Mouse (Mus musculus) left cerebral cortex, postnatal 14 days (tissue): ENCODE measurements at regions not wholly inside any gene's neighbourhood (a gene's known extent, or its start where the extent isn't known, plus 50 kb on each side); places are given as distances from the start of the nearest gene placed in this dataset.

ENCODE experiments used
- DNase-seq, 2 experiments: peaks; one replicate each; pipeline ENCODE4 v3.0.0; 2021 to 2022; ENCODE audit warnings: low spot score in 2 of 2, mixed read lengths in 1 of 2
- intact Hi-C: fragments of 180-260 bp; cut with DNase I; formaldehyde crosslinking; loops from one replicate; pipeline ENCODE4 v1.15.1; 2025

GRCm38 (mm10) chr1:144330365-144331050 lies 81.5 kb upstream of the Rgs1 start:
- DNase-seq, result peak in 1 of 2 experiments; percentile 2
- intact Hi-C loops, result no loop called here

- intact Hi-C loops, result no loop called here
- peak in 1 of 2 experiments; percentile 5 for DNase-seq
These were observed 70.4 kb upstream of the Rgs1 start for GRCm38 (mm10) chr1:144319406-144319805.

DNA sequence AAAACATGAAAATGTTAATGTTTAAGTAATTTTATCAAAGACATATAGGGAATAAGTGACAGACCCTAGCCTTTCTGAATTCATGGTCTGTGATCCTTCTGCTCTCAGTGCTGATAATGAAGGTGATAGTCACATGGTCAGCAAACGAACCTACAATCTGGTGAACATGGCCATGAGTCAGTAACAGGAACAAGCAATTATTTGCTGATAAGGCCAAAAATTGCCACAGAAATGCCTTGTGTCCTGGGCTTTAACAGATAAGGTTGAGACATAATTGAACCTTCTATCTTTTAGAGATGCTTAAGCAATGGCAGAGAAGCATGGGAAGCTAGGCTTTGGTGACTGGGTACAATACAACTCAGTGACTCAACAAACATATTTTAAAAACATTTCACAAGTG lies 69.2 kb upstream of the Rgs1 start:
- no peak for DNase-seq

GRCm38 (mm10) chr1:144317560-144317959 lies 68.5 kb upstream of the Rgs1 start:
- no peak for DNase-seq
- intact Hi-C loops, result no loop called here

More for the DNA sequence above, 69.2 kb upstream of the Rgs1 start:
- intact Hi-C loops, result no loop called here

DNA sequence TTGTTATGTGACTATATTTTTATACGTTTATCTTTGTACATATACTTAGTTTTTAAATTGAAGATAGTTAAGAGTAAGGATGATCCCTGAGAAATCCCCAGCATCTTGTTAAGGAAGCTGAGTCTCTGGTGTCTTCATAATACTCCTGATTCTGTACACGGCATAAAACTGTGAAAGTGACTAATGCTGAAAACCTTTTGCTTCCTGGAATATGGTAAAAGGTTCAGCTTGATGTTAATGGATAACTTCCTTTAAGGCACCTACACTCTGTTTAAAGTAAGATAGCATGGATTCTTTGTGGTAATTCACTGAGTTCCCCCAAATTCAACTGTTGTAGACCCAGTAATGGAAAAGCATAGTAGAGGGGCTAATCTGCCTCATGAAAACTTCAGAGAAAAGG lies 67.2 kb upstream of the Rgs1 start:
- no peak for DNase-seq
- intact Hi-C loops, result no loop called here

DNA sequence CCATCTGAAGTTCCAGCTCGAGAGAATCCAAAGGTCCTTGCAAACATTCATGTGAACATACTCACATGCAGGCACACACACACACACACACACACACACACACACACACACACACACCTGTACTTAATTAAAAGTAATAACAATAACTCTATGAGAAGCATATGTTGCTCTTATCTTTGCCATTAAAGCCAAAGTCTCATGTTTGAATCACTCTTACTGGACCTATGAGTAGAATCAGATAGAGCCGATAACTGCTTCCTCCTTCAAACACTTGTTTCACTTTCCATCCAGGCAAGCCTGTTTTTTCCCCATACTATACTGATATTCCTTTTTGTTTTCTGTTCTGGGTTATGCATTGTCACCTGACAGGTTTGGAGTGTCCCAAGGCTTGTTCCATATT lies 65.3 kb upstream of the Rgs1 start:
- DNase-seq, result no peak
- intact Hi-C loops, result no loop called here

GRCm38 (mm10) chr1:144313318-144313717 lies 64.3 kb upstream of the Rgs1 start:
- intact Hi-C loops, result no loop called here

DNA sequence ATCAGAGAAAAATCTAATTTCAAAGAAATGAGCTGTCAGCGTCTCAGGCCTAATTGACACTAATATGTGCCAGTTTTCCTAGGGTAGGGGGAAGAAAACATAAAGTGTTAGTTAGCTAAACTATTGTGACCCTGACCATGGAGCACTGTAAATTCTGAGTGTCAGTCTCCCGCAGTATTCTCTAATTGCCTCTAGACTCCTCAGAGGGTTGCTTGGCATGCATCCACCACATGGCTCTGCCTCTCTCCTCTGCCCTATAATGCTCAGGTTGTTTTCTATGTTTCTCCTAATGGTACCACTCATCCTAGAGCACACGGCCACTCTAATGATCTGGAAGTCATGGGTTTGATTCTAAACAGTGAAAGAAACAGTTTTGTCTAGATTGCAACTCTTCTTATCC lies 60.9 kb upstream of the Rgs1 start:
- DNase-seq, result no peak
- intact Hi-C loops, result no loop called here

More at GRCm38 (mm10) chr1:144313318-144313717, 64.3 kb upstream of the Rgs1 start:
- no peak for DNase-seq

GRCm38 (mm10) chr1:144308313-144308712 lies 59.3 kb upstream of the Rgs1 start:
- intact Hi-C loops, result no loop called here
- DNase-seq, result no peak

GRCm38 (mm10) chr1:144307854-144308285 lies 58.8 kb upstream of the Rgs1 start:
- no peak for DNase-seq
- intact Hi-C loops, result no loop called here

DNA sequence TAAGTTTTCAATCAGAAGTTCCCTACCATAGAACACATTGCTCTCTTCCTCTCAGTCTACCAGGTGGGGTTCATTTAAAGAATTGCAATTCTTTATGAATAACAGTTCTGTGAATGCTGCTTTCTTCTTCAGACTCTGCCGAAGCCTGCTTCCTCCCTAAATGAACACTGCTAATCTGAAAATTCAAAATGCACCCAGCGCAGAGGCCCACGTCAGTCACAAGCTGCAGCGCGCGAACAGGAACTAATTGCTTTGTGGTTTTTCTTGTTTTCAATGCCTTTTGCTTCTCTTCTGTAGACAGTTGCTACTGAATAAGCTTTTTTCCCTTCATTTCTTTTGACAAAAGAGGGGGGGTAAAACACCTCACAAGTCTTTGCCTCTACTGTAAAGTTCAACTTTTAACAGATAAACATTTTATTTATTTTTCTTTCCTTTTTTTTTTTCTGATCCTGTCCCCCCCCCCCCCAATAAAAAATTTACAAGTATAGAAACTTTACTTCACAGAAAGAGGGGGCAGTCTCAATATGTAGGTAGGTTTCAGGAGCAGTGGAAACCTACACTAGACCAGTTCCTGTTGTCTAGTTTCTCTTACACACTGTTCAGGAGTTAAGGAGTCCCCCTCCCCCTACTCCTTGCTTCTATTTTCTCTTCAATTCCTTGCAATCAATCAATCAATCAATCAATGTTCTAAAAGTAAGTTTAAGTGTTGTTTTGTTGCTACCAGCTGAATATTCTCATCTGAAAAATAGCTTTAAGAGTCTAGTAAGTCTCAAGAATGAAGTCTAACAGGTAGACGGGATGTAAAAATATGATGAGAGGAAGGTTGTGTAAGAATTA lies 58.2 kb upstream of the Rgs1 start:
- intact Hi-C loops, result no loop called here
- DNase-seq, result no peak

DNA sequence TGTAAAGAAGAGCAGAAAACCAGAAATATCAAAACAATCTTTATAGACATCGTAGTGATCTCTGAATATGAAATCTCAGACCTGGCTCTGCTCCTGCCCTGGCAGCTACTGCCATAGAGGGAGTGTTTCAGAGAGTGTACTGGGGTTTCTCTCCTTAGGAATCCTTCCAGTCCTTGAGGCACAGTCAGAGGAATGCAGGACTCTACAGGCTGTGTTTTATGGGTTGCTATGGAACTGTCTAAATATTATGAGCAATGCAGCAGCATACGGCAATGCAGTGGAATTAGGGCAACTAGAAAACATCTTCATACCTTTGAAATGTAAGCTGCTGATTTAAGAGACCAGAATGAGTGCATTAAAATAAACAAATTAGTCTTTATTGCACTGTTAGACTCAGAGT lies 57.2 kb upstream of the Rgs1 start:
- intact Hi-C loops, result no loop called here
- no peak for DNase-seq

GRCm38 (mm10) chr1:144300670-144301069 lies 51.6 kb upstream of the Rgs1 start:
- intact Hi-C loops, result no loop called here
- DNase-seq, result no peak
